Mouse (Mus musculus) myocyte (in vitro differentiated cells): Measurements from ENCODE around the gene Upk3b. TPM values are rescaled to one million over a fixed set of nuclear protein-coding genes. Genes with fewer than 3 reads are reported as not detected.

Experiments
- H3K27me3 ChIP-seq: one replicate; pipeline ENCODE4 v1.6.1; 2011; ENCODE audit not compliant: control insufficient read depth, insufficient read depth, insufficient read length
- H3K36me3 ChIP-seq: one replicate; pipeline ENCODE4 v1.6.1; 2011; ENCODE audit not compliant: control insufficient read depth, insufficient read depth
- H3K4me2 ChIP-seq: one replicate; pipeline ENCODE4 v1.6.1; 2011; ENCODE audit warnings: low read depth, control low read depth
- H3K4me3 ChIP-seq: one replicate; pipeline ENCODE4 v1.5.1; 2011; ENCODE audit warnings: mild to moderate bottlenecking, control low read depth, moderate library complexity
- H3K79me2 ChIP-seq: one replicate; pipeline ENCODE4 v1.6.1; 2011; ENCODE audit not compliant: control insufficient read depth, insufficient read depth
- H3ac ChIP-seq: one replicate; pipeline ENCODE4 v1.6.1; 2011; ENCODE audit not compliant: control insufficient read depth, insufficient read length
- CEBPB ChIP-seq: IDR thresholded peaks from 2 replicates; pipeline ENCODE4 v1.6.1; 2011; ENCODE audit warnings: mild to moderate bottlenecking, moderate library complexity; ENCODE audit not compliant: poor library complexity, insufficient read depth, severe bottlenecking
- E2F4 ChIP-seq: IDR thresholded peaks from one replicate; pipeline ENCODE4 v1.6.1; 2011; ENCODE audit warnings: mild to moderate bottlenecking, control low read depth, moderate library complexity; ENCODE audit not compliant: insufficient read depth
- MAX ChIP-seq: IDR thresholded peaks from one replicate; pipeline ENCODE4 v1.6.1; 2011; ENCODE audit warnings: low read depth, mild to moderate bottlenecking, control low read depth
- MYOD1 ChIP-seq, 3 experiments: IDR thresholded peaks; one replicate each; pipeline ENCODE4 v1.6.1; 2011; ENCODE audit warnings: control low read depth in 2 of 3, low read depth in 2 of 3, mild to moderate bottlenecking in 2 of 3, moderate library complexity in 1 of 3; ENCODE audit not compliant: insufficient read length in 2 of 3, control insufficient read depth in 1 of 3
- MYOG ChIP-seq, 3 experiments: IDR thresholded peaks; one replicate each; pipeline ENCODE4 v1.6.1; 2011; ENCODE audit warnings: control low read depth in 2 of 3, low read depth in 2 of 3, mild to moderate bottlenecking in 2 of 3; ENCODE audit not compliant: insufficient read length in 2 of 3, control insufficient read depth in 1 of 3, insufficient read depth in 1 of 3
- POLR2A ChIP-seq: IDR thresholded peaks from one replicate; pipeline ENCODE4 v1.6.1; 2011; ENCODE audit warnings: low read depth, mild to moderate bottlenecking, control low read depth, moderate library complexity; ENCODE audit not compliant: insufficient read length
- POLR2AphosphoS2 ChIP-seq: IDR thresholded peaks from one replicate; pipeline ENCODE4 v1.6.1; 2011; ENCODE audit warnings: low read depth, control low read depth; ENCODE audit not compliant: insufficient read length
- REST ChIP-seq: IDR thresholded peaks from one replicate; pipeline ENCODE4 v1.6.1; 2011; ENCODE audit warnings: mild to moderate bottlenecking, control low read depth, moderate library complexity; ENCODE audit not compliant: insufficient read depth, insufficient read length
- SRF ChIP-seq: IDR thresholded peaks from one replicate; pipeline ENCODE4 v1.6.1; 2011; ENCODE audit warnings: low read depth; ENCODE audit not compliant: control insufficient read depth, insufficient read length
- TCF12 ChIP-seq: IDR thresholded peaks from one replicate; pipeline ENCODE4 v1.6.1; 2011; ENCODE audit warnings: mild to moderate bottlenecking, control low read depth; ENCODE audit not compliant: poor library complexity, insufficient read depth, severe bottlenecking
- TCF3 ChIP-seq: IDR thresholded peaks from one replicate; pipeline ENCODE4 v1.6.1; 2011; ENCODE audit warnings: low read depth, control low read depth; ENCODE audit not compliant: insufficient read length
- USF1 ChIP-seq: IDR thresholded peaks from one replicate; pipeline ENCODE4 v1.6.1; 2011; ENCODE audit warnings: low read depth, mild to moderate bottlenecking, control low read depth, moderate library complexity
- polyA plus RNA-seq: library from polyadenylated mRNA; unstranded; fragments of >200 nt; fragmentation: generic; extraction: Trizol; gene quantifications from one replicate; pipeline ENCODE4 v1.2.1, GENCODE M21; 2012; ENCODE audit warnings: missing spikeins

The Upk3b gene
- polyA plus RNA-seq, 1 experiment: not detected

DNA sequence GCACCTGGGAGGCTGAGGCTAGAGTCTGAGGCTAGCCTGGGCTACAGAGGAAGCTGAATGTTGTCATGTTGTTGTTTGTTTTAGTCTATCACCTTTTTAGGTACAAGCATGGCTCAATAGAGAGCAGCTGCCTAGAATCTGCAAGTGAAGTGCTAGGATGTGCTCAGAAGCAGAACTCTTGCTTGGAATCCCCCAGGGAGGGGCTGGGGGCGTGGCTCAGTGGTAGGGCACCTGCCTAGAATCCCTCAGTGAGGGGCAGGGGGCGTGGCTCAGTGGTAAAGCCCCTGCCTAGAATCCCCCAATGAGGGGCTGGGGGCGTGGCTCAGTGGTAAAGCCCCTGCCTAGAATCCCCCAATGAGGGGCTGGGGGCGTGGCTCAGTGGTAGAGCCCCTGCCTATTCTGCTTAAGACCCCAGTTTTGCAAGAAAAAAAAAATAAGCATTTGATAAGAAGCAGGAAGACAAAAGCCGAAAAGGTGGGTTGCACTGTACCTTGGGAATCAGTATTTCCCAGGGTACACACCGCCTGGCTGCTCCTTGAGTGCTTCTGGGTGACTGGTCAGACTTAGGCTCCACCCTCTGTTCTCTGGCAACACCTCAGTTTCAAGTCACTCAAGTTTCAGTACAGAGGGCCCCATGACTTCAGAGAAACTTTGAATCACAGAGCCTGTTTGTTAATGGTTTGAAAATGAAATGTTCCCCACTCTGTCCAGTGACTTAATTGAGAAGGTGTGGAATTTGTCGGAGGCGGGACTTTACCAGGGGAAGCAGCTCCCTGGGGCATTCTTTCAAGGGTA lies 14.8 kb downstream of the Upk3b start:
- no peak overlapping the region for H3K4me2 ChIP-seq
- no peak overlapping the region for H3K4me3 ChIP-seq
- no peak for TF ChIP-seq MYOG (IDR thresholded peaks at IDR 0.05; ENCODE audit: control insufficient read depth in 1 of 3, insufficient read depth in 1 of 3, insufficient read length in 2 of 3, low read depth in 2 of 3)
- TF ChIP-seq SRF: no peak
- no peak for TF ChIP-seq MYOD1 (IDR thresholded peaks at IDR 0.05; ENCODE audit: control insufficient read depth in 1 of 3, insufficient read length in 2 of 3, low read depth in 2 of 3)
- no peak for TF ChIP-seq POLR2A
- no peak for TF ChIP-seq TCF3
- TF ChIP-seq USF1: no peak
- TF ChIP-seq MAX: no peak
- TF ChIP-seq REST: no peak
- TF ChIP-seq TCF12: no peak
- TF ChIP-seq POLR2AphosphoS2: no peak
- TF ChIP-seq CEBPB: no peak
- TF ChIP-seq E2F4: no peak
- H3K79me2 ChIP-seq: no peaks in the 10 kb centered on the region
- H3K27me3 ChIP-seq: no peaks in the 10 kb centered on the region
- no peak overlapping the region for H3ac ChIP-seq
- H3K36me3 ChIP-seq: no peaks in the 10 kb centered on the region

DNA sequence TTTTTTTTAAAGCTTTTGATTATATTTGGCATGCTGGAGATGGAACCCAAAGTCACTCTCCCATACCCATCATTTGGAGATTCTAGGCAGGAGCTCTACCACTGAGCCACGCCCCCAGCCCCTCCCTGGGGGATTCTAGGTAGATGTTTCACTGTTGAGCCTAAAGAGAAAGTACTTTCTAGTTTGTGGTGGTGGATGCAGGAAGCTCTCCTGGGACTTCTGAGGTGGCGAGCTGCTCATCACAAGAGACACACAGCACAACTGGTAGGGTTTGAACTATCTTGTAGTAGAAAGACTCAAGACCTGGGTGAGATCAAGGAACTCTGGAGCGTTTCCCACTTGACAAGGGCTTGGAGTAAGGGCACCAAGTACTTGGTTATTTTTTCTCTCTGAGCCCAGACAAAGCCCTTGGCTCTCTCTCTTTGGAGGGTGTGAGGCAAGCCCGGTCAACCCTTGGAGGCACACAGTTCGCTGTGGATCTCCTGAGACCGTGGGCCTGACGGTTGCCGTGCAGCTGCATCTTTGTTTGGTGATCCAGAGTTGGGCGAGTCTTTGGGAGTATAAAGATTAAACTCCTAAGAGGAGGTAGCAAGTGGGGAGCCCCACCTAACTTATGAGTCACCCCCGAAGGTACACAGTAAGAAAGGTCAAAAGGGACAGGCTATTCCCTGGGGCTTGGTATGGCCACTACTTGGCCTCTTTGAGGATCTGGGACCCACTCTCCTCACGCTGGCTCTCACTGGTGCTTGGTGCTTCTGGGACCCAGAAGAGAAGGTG lies 16.2 kb downstream of the Upk3b start, which contains the start of gene Upk3bl:
TSS of gene Upk3bl (plus strand) at position 192 of the 777 bp plus-strand sequence.
- Histone ChIP-seq H3K36me3 (no peaks in the 10 kb centered on the region), H3ac (no peak within 1 kb of the TSS), H3K27me3 (no peaks in the 10 kb centered on the region), H3K79me2 (no peaks in the 10 kb centered on the region), H3K4me2 (no peak within 1 kb of the TSS), H3K4me3 (no peak within 1 kb of the TSS)
- TF ChIP-seq REST: no peak
- no peak for TF ChIP-seq SRF
- TF ChIP-seq MYOD1 (IDR thresholded peaks at IDR 0.05; ENCODE audit: control insufficient read depth in 1 of 3, insufficient read length in 2 of 3, low read depth in 2 of 3): no peak
- no peak for TF ChIP-seq E2F4
- no peak for TF ChIP-seq CEBPB
- TF ChIP-seq MAX: no peak
- TF ChIP-seq TCF3: no peak
- no peak for TF ChIP-seq USF1
- TF ChIP-seq MYOG (IDR thresholded peaks at IDR 0.05; ENCODE audit: control insufficient read depth in 1 of 3, insufficient read depth in 1 of 3, insufficient read length in 2 of 3, low read depth in 2 of 3): no peak
- no peak for TF ChIP-seq TCF12
- TF ChIP-seq POLR2AphosphoS2: no peak
- TF ChIP-seq POLR2A: no peak

DNA sequence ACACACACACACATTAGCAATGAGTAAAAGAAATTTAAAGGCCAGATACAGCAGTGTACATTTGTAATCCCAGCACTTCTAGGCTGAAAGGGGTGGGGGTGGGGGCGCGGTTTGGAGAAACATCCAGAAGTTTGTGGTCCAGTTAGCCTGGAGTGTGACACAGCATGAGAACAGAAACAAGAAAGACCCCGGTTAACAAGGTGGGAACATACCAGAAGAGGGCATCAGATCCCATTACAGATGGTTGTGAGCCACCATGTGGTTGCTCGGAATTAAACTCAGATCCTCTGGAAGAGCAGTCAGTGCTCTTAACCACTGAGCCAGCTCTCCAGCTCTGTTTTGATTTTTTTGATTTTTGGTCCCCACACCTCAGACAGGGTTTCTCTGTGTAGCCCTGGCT lies 17.8 kb downstream of the Upk3b start:
- Histone ChIP-seq H3K79me2 (no peaks in the 10 kb centered on the region), H3K36me3 (no peaks in the 10 kb centered on the region), H3K4me2 (no peak overlapping the region), H3K4me3 (no peak overlapping the region), H3K27me3 (no peaks in the 10 kb centered on the region), H3ac (no peak overlapping the region)
- TF ChIP-seq MYOG (IDR thresholded peaks at IDR 0.05; ENCODE audit: control insufficient read depth in 1 of 3, insufficient read depth in 1 of 3, insufficient read length in 2 of 3, low read depth in 2 of 3): no peak
- no peak for TF ChIP-seq USF1
- no peak for TF ChIP-seq POLR2A
- no peak for TF ChIP-seq POLR2AphosphoS2
- no peak for TF ChIP-seq E2F4
- no peak for TF ChIP-seq REST
- TF ChIP-seq CEBPB: no peak
- no peak for TF ChIP-seq MAX
- no peak for TF ChIP-seq SRF
- TF ChIP-seq TCF3: no peak
- TF ChIP-seq MYOD1 (IDR thresholded peaks at IDR 0.05; ENCODE audit: control insufficient read depth in 1 of 3, insufficient read length in 2 of 3, low read depth in 2 of 3): no peak

DNA sequence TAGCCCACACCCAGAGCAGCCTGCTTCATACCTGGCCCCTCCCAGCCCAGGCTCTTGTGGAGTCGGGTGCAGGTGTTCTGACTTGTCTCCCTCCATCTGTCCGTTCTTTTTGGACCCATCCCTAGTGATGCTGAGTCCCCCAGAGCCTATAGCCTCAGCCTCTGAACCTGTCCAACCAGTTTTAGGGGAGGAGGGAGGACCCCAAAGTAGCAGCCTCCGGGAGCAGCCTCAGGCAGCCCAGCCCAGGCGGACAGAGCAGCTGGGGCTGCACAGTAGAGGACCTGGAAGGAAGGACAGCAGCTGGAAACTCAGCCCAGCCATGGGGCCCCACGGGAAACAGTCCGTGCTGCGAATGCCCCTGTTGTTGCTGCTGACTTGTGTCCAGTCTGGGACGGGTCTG lies 18.8 kb downstream of the Upk3b start:
- no peaks in the 10 kb centered on the region for H3K27me3 ChIP-seq

More for the DNA sequence above, 18.8 kb downstream of the Upk3b start:
- no peak overlapping the region for H3K4me2 ChIP-seq
- TF ChIP-seq SRF (no peak), POLR2A (no peak), E2F4 (no peak), MYOD1 (IDR thresholded peaks at IDR 0.05; ENCODE audit: control insufficient read depth in 1 of 3, insufficient read length in 2 of 3, low read depth in 2 of 3) (no peak), TCF3 (no peak), TCF12 (no peak), USF1 (no peak), POLR2AphosphoS2 (no peak)
- no peak overlapping the region for H3K4me3 ChIP-seq
- no peak overlapping the region for H3ac ChIP-seq
- no peaks in the 10 kb centered on the region for H3K36me3 ChIP-seq
- H3K79me2 ChIP-seq: no peaks in the 10 kb centered on the region
